Mouse (Mus musculus): ENCODE measurements at regions not wholly inside any gene's neighbourhood (a gene's known extent, or its start where the extent isn't known, plus 50 kb on each side); places are given as distances from the start of the nearest gene placed in this dataset.

DNA sequence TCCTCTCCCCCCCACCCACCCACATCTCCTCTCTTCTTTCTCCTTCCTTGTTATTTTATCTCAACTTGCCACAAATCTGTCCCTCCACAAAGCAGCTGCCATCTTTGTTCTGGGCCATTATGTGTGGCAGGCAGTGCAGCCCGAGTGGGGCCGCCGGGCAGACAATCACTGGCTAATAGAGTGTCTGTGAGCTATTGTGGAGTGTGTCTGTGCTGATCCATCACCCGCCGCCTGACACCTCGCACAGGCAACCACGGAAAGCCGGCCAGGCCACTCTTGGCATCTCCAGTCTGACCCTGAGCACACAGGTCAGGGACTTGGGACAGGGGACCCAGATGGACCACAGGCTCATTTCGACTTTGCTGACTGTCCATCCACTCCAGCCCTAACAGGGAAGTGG, 146.5 kb upstream of the Lhx5 start:
- TF ChIP-seq EP300 (IDR thresholded peaks at IDR 0.05), result no peak
- no peak for TF ChIP-seq CTCF (IDR thresholded peaks at IDR 0.05)
